Mouse (Mus musculus) heart, adult 2 months (tissue): ENCODE data around the gene Vrk1. TPM values are rescaled to one million over a fixed set of nuclear protein-coding genes. Genes with fewer than 3 reads are reported as not detected.
A peak's percentile ranks its signal among the peaks of the same experiment; 100 is the strongest.

Experiments
- DNase-seq, 2 experiments: peaks; one replicate each; pipeline ENCODE4 v3.0.0; 2021
- H3K27ac ChIP-seq: fragments of 200-600 bp; 2 replicates; pipeline ENCODE4 v1.8.1; 2022
- H3K27me3 ChIP-seq: fragments of 200-500 bp; 2 replicates; pipeline ENCODE4 v1.6.1; 2012; ENCODE audit warnings: mild to moderate bottlenecking, low read length, inconsistent platforms, mixed read lengths; ENCODE audit not compliant: control insufficient read depth, insufficient read depth
- H3K36me3 ChIP-seq: fragments of 200-500 bp; 2 replicates; pipeline ENCODE4 v1.6.1; 2012; ENCODE audit warnings: low read length, inconsistent platforms; ENCODE audit not compliant: control insufficient read depth, insufficient read depth
- H3K4me1 ChIP-seq: fragments of 200-500 bp; 2 replicates; pipeline ENCODE4 v1.6.1; 2011; ENCODE audit warnings: low read length; ENCODE audit not compliant: control insufficient read depth, insufficient read depth
- H3K4me3 ChIP-seq: fragments of 200-600 bp; 2 replicates; pipeline ENCODE4 v1.8.1; 2022
- H3K79me2 ChIP-seq: fragments of 200-500 bp; replicated peaks from 2 replicates; pipeline ENCODE4 v1.6.1; 2012; ENCODE audit warnings: mild to moderate bottlenecking, inconsistent platforms, low read length, moderate library complexity, mixed read lengths; ENCODE audit not compliant: control insufficient read depth, insufficient read depth
- H3K9ac ChIP-seq: fragments of 200-500 bp; 2 replicates; pipeline ENCODE4 v1.6.1; 2012; ENCODE audit warnings: low read depth, mild to moderate bottlenecking, control low read depth, inconsistent platforms, low read length, mixed read lengths
- CTCF ChIP-seq: fragments of 200-600 bp; IDR thresholded peaks from 2 replicates; pipeline ENCODE4 v1.8.1; 2022; ENCODE audit warnings: antibody characterized with exemption, mild to moderate bottlenecking, moderate library complexity
- EP300 ChIP-seq: fragments of 200-500 bp; IDR thresholded peaks from 2 replicates; pipeline ENCODE4 v1.6.1; 2011; ENCODE audit warnings: low read depth, low read length, control low read depth; ENCODE audit not compliant: insufficient read depth
- POLR2A ChIP-seq: fragments of 200-500 bp; IDR thresholded peaks from 2 replicates; pipeline ENCODE4 v1.6.1; 2011; ENCODE audit warnings: mild to moderate bottlenecking, low read depth, low read length, control low read depth; ENCODE audit not compliant: insufficient read depth
- WGBS: fragments of 180-500 bp; shearing (Covaris S2); methylation state at CpG from one replicate; pipeline ENCODE4 v1.1.7; 2018; 5-methylcytosine and 5-hydroxymethylcytosine counted together
- intact Hi-C: fragments of 180-260 bp; cut with DNase I; formaldehyde crosslinking; loops from one replicate; pipeline ENCODE4 v1.15.1; 2025
- polyA plus RNA-seq: library from polyadenylated mRNA; depleted of rRNA; stranded (reverse); fragments of >200 nt; gene quantifications from 2 replicates; pipeline ENCODE4 v1.2.3, GENCODE M21; 2012
- total RNA-seq, 2 experiments: library from RNA; stranded (reverse); gene quantifications; 2 replicates each; pipeline ENCODE4 v1.2.3; 2021

Gene Vrk1
- total and polyA plus RNA-seq, 3 experiments = 2.8 to 8.3 (median 7.5) TPM

DNA sequence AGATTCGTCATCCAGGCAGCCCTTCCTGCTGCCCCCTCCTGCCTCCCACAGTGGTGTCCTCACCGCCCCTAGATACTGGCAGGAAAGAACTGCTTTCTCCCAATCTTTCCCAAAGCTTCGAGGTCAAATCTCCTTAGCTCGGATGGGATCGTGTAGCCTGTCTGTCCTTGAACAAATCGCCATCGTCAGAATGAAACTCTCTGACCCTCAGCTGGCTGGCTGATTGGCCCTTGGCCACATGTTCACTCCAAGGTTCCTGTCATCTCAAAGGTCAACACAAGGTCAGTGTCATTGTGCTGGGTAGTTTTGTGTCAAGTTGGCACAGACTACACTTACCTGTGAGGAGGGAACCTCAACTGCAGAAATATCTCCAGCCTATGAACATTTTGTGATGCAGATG is 16.7 kb upstream of the Vrk1 start:
- no peak overlapping the region for H3K27ac ChIP-seq
- no peak overlapping the region for H3K9ac ChIP-seq
- intact Hi-C loops = no loop called here
- no peaks in the 10 kb centered on the region for H3K4me1 ChIP-seq
- no peaks in the 10 kb centered on the region for H3K79me2 ChIP-seq
- no peaks in the 10 kb centered on the region; the same call in 1 of the 2 replicates for H3K27me3 ChIP-seq
- WGBS = 23% methylated on average over 7 of the region's 7 CpGs
- no peak overlapping the region for H3K4me3 ChIP-seq
- H3K36me3 ChIP-seq = no peaks in the 10 kb centered on the region
- DNase-seq = no peak
- TF ChIP-seq POLR2A (no peak), CTCF (no peak), EP300 (no peak)

DNA sequence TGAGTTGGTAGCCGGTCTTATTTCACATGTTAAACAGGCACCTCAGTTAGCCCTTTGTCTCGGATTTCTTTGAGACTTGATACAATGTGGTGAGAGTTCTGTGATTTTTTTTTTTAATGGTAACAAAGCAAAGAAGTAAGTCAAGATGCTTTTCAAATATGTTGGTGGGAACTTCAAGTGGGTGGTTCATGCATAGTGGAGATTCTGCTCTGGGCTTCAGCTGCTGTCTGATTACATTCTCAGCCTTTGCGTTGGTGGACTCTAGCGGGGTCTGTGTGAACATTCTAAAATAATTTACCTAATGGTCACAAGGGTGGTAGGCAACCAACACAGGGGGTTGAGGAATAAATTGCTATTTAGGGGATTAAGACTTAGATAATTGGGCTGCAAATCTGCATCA is 14.1 kb upstream of the Vrk1 start:
- Histone ChIP-seq H3K9ac (no peak overlapping the region), H3K27me3 (no peaks in the 10 kb centered on the region; the same call in 1 of the 2 replicates), H3K79me2 (no peaks in the 10 kb centered on the region), H3K27ac (no peak overlapping the region), H3K4me3 (no peak overlapping the region), H3K4me1 (no peaks in the 10 kb centered on the region), H3K36me3 (no peaks in the 10 kb centered on the region)
- DNase-seq = no peak
- TF ChIP-seq CTCF (no peak), EP300 (no peak), POLR2A (no peak)
- WGBS = 75% methylated on average over 4 of the region's 4 CpGs
- intact Hi-C loops = no loop called here

GRCm38 (mm10) chr12:105997028-105997786 is 12.8 kb upstream of the Vrk1 start:
- Histone ChIP-seq H3K9ac (no peak overlapping the region), H3K79me2 (no peaks in the 10 kb centered on the region), H3K36me3 (no peaks in the 10 kb centered on the region), H3K27ac (no peak overlapping the region), H3K27me3 (no peaks in the 10 kb centered on the region), H3K4me1 (no peaks in the 10 kb centered on the region), H3K4me3 (no peak overlapping the region)
- TF ChIP-seq CTCF = no peak
- no peak for TF ChIP-seq POLR2A
- TF ChIP-seq EP300 = no peak
- WGBS = 75% methylated on average over 19 of the region's 19 CpGs
- intact Hi-C loops = no loop called here
- no peak for DNase-seq

DNA sequence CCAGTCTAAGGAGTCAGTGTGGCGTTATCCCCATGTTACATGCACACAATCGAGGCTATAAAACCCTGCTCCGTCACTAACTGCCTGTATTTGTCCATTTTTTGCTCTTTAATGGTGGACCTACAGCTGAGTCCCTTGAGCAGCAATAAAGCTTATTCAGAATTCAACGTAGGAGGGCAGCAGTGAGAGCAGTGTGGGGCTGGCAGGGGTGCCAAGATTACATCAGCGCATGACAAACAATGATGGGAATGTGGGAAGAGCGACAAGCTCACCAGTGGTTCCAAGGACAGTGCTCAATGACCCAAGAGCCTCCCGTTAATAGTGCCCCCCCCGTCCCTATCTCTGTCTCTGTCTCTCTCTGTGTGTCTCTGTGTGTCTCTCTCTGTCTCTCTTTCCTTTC is 8.3 kb upstream of the Vrk1 start:
- no peak overlapping the region for H3K4me3 ChIP-seq
- 54% methylated on average over 8 of the region's 8 CpGs for WGBS
- H3K9ac ChIP-seq = no peak overlapping the region
- no peaks in the 10 kb centered on the region for H3K27me3 ChIP-seq
- intact Hi-C loops = no loop called here
- no peaks in the 10 kb centered on the region for H3K79me2 ChIP-seq
- no peaks in the 10 kb centered on the region for H3K4me1 ChIP-seq
- no peak for DNase-seq
- no peaks in the 10 kb centered on the region for H3K36me3 ChIP-seq
- TF ChIP-seq CTCF (0 out of 2 replicates have a peak, but pooled peaks have one; percentile 8), EP300 (no peak)
- no peak overlapping the region for H3K27ac ChIP-seq

- 60% methylated on average over 6 of the region's 6 CpGs for WGBS
- no peak overlapping the region for H3K27ac ChIP-seq
- TF ChIP-seq CTCF = no peak
- no peak for TF ChIP-seq EP300
- TF ChIP-seq POLR2A = no peak
- no peaks in the 10 kb centered on the region for H3K36me3 ChIP-seq
- H3K4me3 ChIP-seq = no peak overlapping the region
- H3K9ac ChIP-seq = no peak overlapping the region
- intact Hi-C loops = loop anchor here (5.0 kb wide), 1 partner anchor 42 kb away; no protein-coding TSS in a partner anchor
- H3K79me2 ChIP-seq = no peaks in the 10 kb centered on the region
- H3K4me1 ChIP-seq = no peaks in the 10 kb centered on the region
- no peak for DNase-seq
- H3K27me3 ChIP-seq = no peaks in the 10 kb centered on the region
Observed at GRCm38 (mm10) chr12:106004719-106005118, 5.3 kb upstream of the Vrk1 start.

DNA sequence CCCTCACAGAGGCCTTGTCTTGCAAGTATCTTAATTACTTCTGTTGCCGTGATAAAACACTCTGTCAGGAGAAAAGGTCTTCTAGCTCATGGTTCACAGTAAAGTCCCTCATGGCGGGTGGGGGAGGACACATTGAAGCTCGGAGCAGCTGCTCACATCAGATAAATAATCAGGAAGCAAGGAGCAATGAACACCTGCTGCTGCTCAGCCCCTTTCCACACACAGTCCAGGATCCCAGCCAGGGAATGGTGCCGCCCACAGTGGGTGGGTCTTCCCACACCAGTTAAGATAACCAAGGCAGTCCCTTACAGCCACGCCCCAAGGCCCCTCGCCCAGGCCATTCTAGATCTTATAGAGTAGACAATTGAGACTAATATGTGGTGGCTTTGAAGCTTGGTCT is 3.8 kb upstream of the Vrk1 start:
- TF ChIP-seq CTCF (no peak), EP300 (no peak), POLR2A (no peak)
- 75% methylated on average over 6 of the region's 6 CpGs for WGBS
- H3K27ac ChIP-seq = no peak overlapping the region
- no peak for DNase-seq
- no peaks in the 10 kb centered on the region for H3K79me2 ChIP-seq
- no peak overlapping the region for H3K9ac ChIP-seq
- no peaks in the 10 kb centered on the region for H3K27me3 ChIP-seq
- no peak overlapping the region for H3K4me3 ChIP-seq
- H3K36me3 ChIP-seq = no peaks in the 10 kb centered on the region
- no peaks in the 10 kb centered on the region; the same call in 1 of the 2 replicates for H3K4me1 ChIP-seq
- intact Hi-C loops = loop anchor here (5.0 kb wide), 1 partner anchor 44 kb away; no protein-coding TSS in a partner anchor
